Mouse (Mus musculus) small intestine, adult 2 months (tissue): ENCODE measurements around the gene Fam13a.

ENCODE experiments used
- CTCF ChIP-seq: fragments of 200-500 bp; IDR thresholded peaks from 2 replicates; pipeline ENCODE4 v1.5.1; 2012; ENCODE audit warnings: low read depth, mild to moderate bottlenecking, control low read depth, inconsistent platforms, low read length, moderate library complexity, mixed read lengths; ENCODE audit not compliant: insufficient replicate concordance, insufficient read length; ENCODE audit errors: extremely low read depth
- POLR2A ChIP-seq: fragments of 200-500 bp; IDR thresholded peaks from 2 replicates; pipeline ENCODE4 v1.6.1; 2012; ENCODE audit warnings: low read depth, mild to moderate bottlenecking, control low read depth, inconsistent platforms, low read length, moderate library complexity

GRCm38 (mm10) chr6:58889917-58890316 is 134.4 kb downstream of the Fam13a start:
- no peak for TF ChIP-seq CTCF
- no peak for TF ChIP-seq POLR2A
